Mouse (Mus musculus) urinary bladder, postnatal 14 days (tissue): ENCODE measurements around the gene Rnase13.

ENCODE experiments used
- DNase-seq: peaks from one replicate; pipeline ENCODE4 v3.0.0; 2021; ENCODE audit warnings: low spot score

Gene Rnase13

GRCm38 (mm10) chr14:51877517-51877916, 45.1 kb downstream of the Rnase13 start:
- DNase-seq: no peak

- DNase-seq: no peak
Observed at GRCm38 (mm10) chr14:51871741-51872140, 50.8 kb downstream of the Rnase13 start.
